ENCODE assay signal across 10 mouse cellular contexts in the genomic region with DNA sequence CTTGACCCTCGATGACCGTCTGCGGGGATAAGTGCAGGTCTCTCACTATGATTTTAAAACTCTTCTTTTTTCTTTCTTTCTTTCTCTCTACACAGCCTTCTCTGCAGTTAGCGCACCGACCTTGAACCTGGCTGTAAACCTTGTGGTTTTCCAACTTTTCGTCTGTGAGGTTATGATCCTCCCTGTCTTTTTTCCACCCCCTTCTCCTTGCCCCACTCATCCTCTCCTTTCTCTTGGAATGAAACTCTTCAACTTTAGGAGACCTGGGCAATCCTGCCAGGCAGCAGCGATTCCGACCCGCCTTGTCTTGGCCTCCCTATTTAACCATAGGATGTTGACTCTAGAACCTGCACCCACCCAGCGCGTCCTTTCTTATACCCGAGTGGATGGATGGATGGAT. TPM values are rescaled to one million over a fixed set of nuclear protein-coding genes. Genes with fewer than 3 reads are reported as not detected.
DNase-seq lines count a peak whose midpoint lies in the region; ATAC-seq and TF ChIP-seq lines count a peak whose summit lies in the region.
"Had no signal": no experiment of that assay in that cellular context is flagged by ENCODE, and none has a peak within 500 bp of the region (broad histone marks: within the 10 kb centered on the region; RNA-seq: fewer than 3 reads in every experiment).

No protein-coding gene starts in this region.

- WGBS in kidney, embryonic 14.5 days, result 2% methylated on average over 12 of the region's 12 CpGs
- WGBS in embryonic facial prominence, embryonic 11.5 days, result 3% methylated on average over 12 of the region's 12 CpGs
- 8% methylated on average over 12 of the region's 12 CpGs for WGBS in hindbrain, embryonic 16.5 days
- 6% methylated on average over 12 of the region's 12 CpGs for WGBS in midbrain, postnatal 0 days

- no peaks in the 10 kb centered on the region for H3K36me3 ChIP-seq in kidney, embryonic 14.5 days (ENCODE audit: control insufficient read depth, insufficient read depth, low read length)
- no peaks in the 10 kb centered on the region for H3K36me3 ChIP-seq in embryonic facial prominence, embryonic 11.5 days (replicated peaks; ENCODE audit: control insufficient read depth, insufficient read depth, low read depth, low read length)
- H3K36me3 ChIP-seq in hindbrain, embryonic 16.5 days (ENCODE audit: control insufficient read depth, insufficient read depth, low read length), result no peaks in the 10 kb centered on the region
- no peaks in the 10 kb centered on the region for H3K36me3 ChIP-seq in midbrain, postnatal 0 days (ENCODE audit: insufficient read depth, low read length)

- H3K4me1 ChIP-seq in kidney, embryonic 14.5 days (ENCODE audit: control insufficient read depth, insufficient read depth, low read length), result peaks cover 3% of the 10 kb centered on the region; the same call in 1 of the 2 replicates
- H3K4me1 ChIP-seq in embryonic facial prominence, embryonic 11.5 days (ENCODE audit: control insufficient read depth, insufficient read depth, low read length), result peaks cover 2% of the 10 kb centered on the region; the same call in 1 of the 2 replicates
- peaks cover 14% of the 10 kb centered on the region for H3K4me1 ChIP-seq in hindbrain, embryonic 16.5 days (ENCODE audit: control insufficient read depth, insufficient read depth, low read depth, low read length)
- 0 out of 2 replicates have a peak, but pooled peaks cover 6% of the 10 kb centered on the region for H3K4me1 ChIP-seq in midbrain, postnatal 0 days (ENCODE audit: insufficient read depth, low read length)

- H3K9me3 ChIP-seq in kidney, embryonic 14.5 days (ENCODE audit: control insufficient read depth, low read length), result no peaks in the 10 kb centered on the region
- H3K9me3 ChIP-seq in embryonic facial prominence, embryonic 11.5 days (replicated peaks; ENCODE audit: control insufficient read depth, low read length), result no peaks in the 10 kb centered on the region
- H3K9me3 ChIP-seq in hindbrain, embryonic 16.5 days (ENCODE audit: control insufficient read depth, low read length), result no peaks in the 10 kb centered on the region
- no peaks in the 10 kb centered on the region for H3K9me3 ChIP-seq in midbrain, postnatal 0 days (ENCODE audit: low read length)

- peaks cover 77% of the 10 kb centered on the region for H3K27me3 ChIP-seq in kidney, embryonic 14.5 days (ENCODE audit: control insufficient read depth, insufficient read depth, low read length)
- peaks cover 25% of the 10 kb centered on the region for H3K27me3 ChIP-seq in embryonic facial prominence, embryonic 11.5 days (ENCODE audit: control insufficient read depth, insufficient read depth, low read length)
- peaks cover 38% of the 10 kb centered on the region for H3K27me3 ChIP-seq in hindbrain, embryonic 16.5 days (replicated peaks; ENCODE audit: control insufficient read depth, insufficient read depth, low read length)
- H3K27me3 ChIP-seq in midbrain, postnatal 0 days (ENCODE audit: insufficient read depth, low read length), result peaks cover 42% of the 10 kb centered on the region

- no peak for TF ChIP-seq CTCF in midbrain, postnatal 0 days (IDR thresholded peaks at IDR 0.05)

- H3K4me2 ChIP-seq in kidney, embryonic 14.5 days (replicated peaks; ENCODE audit: low read depth, low read length), result peak overlapping the region; percentile 93
- H3K4me2 ChIP-seq in embryonic facial prominence, embryonic 11.5 days (ENCODE audit: low read depth, low read length), result peak overlapping the region; percentile 90
- peak overlapping the region; percentile 94 for H3K4me2 ChIP-seq in hindbrain, embryonic 16.5 days (ENCODE audit: low read length)
- peak overlapping the region; percentile 91 for H3K4me2 ChIP-seq in midbrain, postnatal 0 days (ENCODE audit: low read depth, low read length, poor library complexity, severe bottlenecking)

- no peak for DNase-seq in kidney, postnatal 25 days
- DNase-seq in embryonic facial prominence, embryonic 11.5 days (ENCODE audit: low spot score), result peak; percentile 27
- no peak for DNase-seq in midbrain, postnatal 0 days (ENCODE audit: low spot score)
- no peak for DNase-seq in spleen, postnatal 14 days (ENCODE audit: low spot score in 2 of 2)
- no peak for DNase-seq in yolk sac, embryonic 10.5 days (ENCODE audit: low spot score)

- ATAC-seq in kidney, embryonic 14.5 days (ENCODE audit: low FRiP score, low TSS enrichment), result no peak
- no peak for ATAC-seq in embryonic facial prominence, embryonic 11.5 days (replicated peaks; ENCODE audit: insufficient number of reproducible peaks, low FRiP score, low TSS enrichment, low read depth)
- no peak for ATAC-seq in hindbrain, embryonic 16.5 days
- no peak for ATAC-seq in midbrain, postnatal 0 days (ENCODE audit: low FRiP score)
- no peak for ATAC-seq in CD4-positive, CD25-positive, alpha-beta regulatory T cell, adult 4 months

- H3K9ac ChIP-seq in kidney, embryonic 14.5 days (ENCODE audit: low read depth, low read length), result peak overlapping the region; percentile 58; the same call in 1 of the 2 replicates
- peak overlapping the region; percentile 62 for H3K9ac ChIP-seq in embryonic facial prominence, embryonic 11.5 days (replicated peaks; ENCODE audit: low read length)
- no peak overlapping the region; the same call in 1 of the 2 replicates for H3K9ac ChIP-seq in hindbrain, embryonic 16.5 days (ENCODE audit: low read depth, low read length)
- H3K9ac ChIP-seq in midbrain, postnatal 0 days (replicated peaks; ENCODE audit: low read length, poor library complexity, severe bottlenecking), result no peak overlapping the region

- peak overlapping the region; percentile 52 for H3K4me3 ChIP-seq in kidney, embryonic 14.5 days (ENCODE audit: low read length)
- H3K4me3 ChIP-seq in embryonic facial prominence, embryonic 11.5 days (ENCODE audit: low read depth, low read length), result peak overlapping the region; percentile 49
- H3K4me3 ChIP-seq in hindbrain, embryonic 16.5 days (ENCODE audit: low read length), result peak overlapping the region; percentile 50
- peak overlapping the region; percentile 46 for H3K4me3 ChIP-seq in midbrain, postnatal 0 days (ENCODE audit: low read depth, low read length)
- H3K4me3 ChIP-seq: myocyte had no signal

- H3K27ac ChIP-seq in kidney, embryonic 14.5 days (ENCODE audit: low read depth, low read length), result no peak overlapping the region
- H3K27ac ChIP-seq in embryonic facial prominence, embryonic 11.5 days (replicated peaks; ENCODE audit: low read depth, low read length), result no peak overlapping the region
- no peak overlapping the region for H3K27ac ChIP-seq in hindbrain, embryonic 16.5 days (ENCODE audit: low read depth, low read length)
- no peak overlapping the region for H3K27ac ChIP-seq in midbrain, postnatal 0 days (ENCODE audit: low read depth, low read length)

RNA-seq across cellular contexts. Expression of a gene that starts 9.8 kb away (rescaled TPM):
- 0.05 and 0.09 TPM in 2 replicates for polyA plus RNA-seq in kidney, embryonic 14.5 days (2014; fragmentation: Nextera tagmentation; extraction: Ambion mirVana)
- polyA plus RNA-seq in embryonic facial prominence, embryonic 11.5 days (2014; fragmentation: Nextera tagmentation; extraction: Ambion mirVana), result 0.57 and 0.65 TPM in 2 replicates
- polyA plus RNA-seq in hindbrain, embryonic 16.5 days (2015; fragmentation: Nextera tagmentation; extraction: Ambion mirVana), result 0.45 and 1.4 TPM in 2 replicates
- 1.1 and 1.2 TPM in 2 replicates for total RNA-seq in midbrain, postnatal 0 days (2014; rRNA removed)
- polyA plus RNA-seq in midbrain, postnatal 0 days (2015; fragmentation: Nextera tagmentation; extraction: Ambion mirVana), result 0.07 and 0.60 TPM in 2 replicates
- not detected for polyA plus RNA-seq in CD4-positive, CD25-positive, alpha-beta regulatory T cell, adult 4 months (2017; shearing (Covaris generic))
- polyA plus RNA-seq: erythroblast, embryonic 14.5 days had no signal

Comparison
In these comparisons a context has a peak if more than half of its experiments do, and no peak if none do; other contexts are left out.
1. H3K9ac ChIP-seq: peak in kidney, embryonic 14.5 days (single experiment) and embryonic facial prominence, embryonic 11.5 days (single experiment); none in hindbrain, embryonic 16.5 days (single experiment) and midbrain, postnatal 0 days (single experiment).
2. Peak in every context shown above with its lines, with median percentiles within 50 percentile points of each other: H3K4me2 ChIP-seq and H3K4me3 ChIP-seq.